Mouse (Mus musculus): Measurements from ENCODE around the gene Cutc.
A peak's percentile ranks its signal among the peaks of the same experiment; 100 is the strongest.

The Cutc gene

GRCm38 (mm10) chr19:43753226-43753835 lies 535 bp downstream of the Cutc start:
- no peak for DNase-seq (ENCODE audit: extremely low spot score)

GRCm38 (mm10) chr19:43754237-43754636 lies 1.4 kb downstream of the Cutc start:
- DNase-seq (ENCODE audit: extremely low spot score), result no peak

GRCm38 (mm10) chr19:43754872-43755271 lies 2.1 kb downstream of the Cutc start:
- DNase-seq (ENCODE audit: extremely low spot score), result no peak

GRCm38 (mm10) chr19:43760504-43760903 lies 7.7 kb downstream of the Cutc start:
- peak; percentile 71 for DNase-seq (ENCODE audit: extremely low spot score)

GRCm38 (mm10) chr19:43761543-43762256 lies 8.9 kb downstream of the Cutc start:
- no peak for DNase-seq (ENCODE audit: extremely low spot score)

- no peak for DNase-seq (ENCODE audit: extremely low spot score)
These were observed 9.6 kb downstream of the Cutc start for GRCm38 (mm10) chr19:43762410-43762809.

- no peak for DNase-seq (ENCODE audit: extremely low spot score)
These were observed 13.7 kb downstream of the Cutc start for GRCm38 (mm10) chr19:43766451-43766850.

GRCm38 (mm10) chr19:43767549-43768322 lies 14.9 kb downstream of the Cutc start:
- DNase-seq (ENCODE audit: extremely low spot score), result no peak

- no peak for DNase-seq (ENCODE audit: extremely low spot score)
These were observed 16.7 kb downstream of the Cutc start for GRCm38 (mm10) chr19:43769366-43769960.

- DNase-seq (ENCODE audit: extremely low spot score), result no peak
These were observed 17.8 kb downstream of the Cutc start for GRCm38 (mm10) chr19:43770584-43770983.

GRCm38 (mm10) chr19:43771499-43771969 lies 18.7 kb downstream of the Cutc start:
- DNase-seq (ENCODE audit: extremely low spot score), result no peak

- no peak for DNase-seq (ENCODE audit: extremely low spot score)
These were observed 19.5 kb downstream of the Cutc start for GRCm38 (mm10) chr19:43772311-43772710.

- no peak for DNase-seq (ENCODE audit: extremely low spot score)
These were observed 22.6 kb downstream of the Cutc start for GRCm38 (mm10) chr19:43775433-43775832.

GRCm38 (mm10) chr19:43776561-43776960 lies 23.8 kb downstream of the Cutc start:
- no peak for DNase-seq (ENCODE audit: extremely low spot score)

GRCm38 (mm10) chr19:43777308-43777707 lies 24.5 kb downstream of the Cutc start:
- DNase-seq (ENCODE audit: extremely low spot score), result no peak

GRCm38 (mm10) chr19:43780391-43780790 lies 27.6 kb downstream of the Cutc start:
- DNase-seq (ENCODE audit: extremely low spot score), result no peak

GRCm38 (mm10) chr19:43781980-43782379 lies 29.2 kb downstream of the Cutc start, which contains the start of gene Abcc2:
Gene Abcc2, plus strand, starts transcription at chr19:43782192.
- no peak for DNase-seq (ENCODE audit: extremely low spot score)

- DNase-seq (ENCODE audit: extremely low spot score), result no peak
These were observed 32.0 kb downstream of the Cutc start for GRCm38 (mm10) chr19:43784761-43785160.

- DNase-seq (ENCODE audit: extremely low spot score), result no peak
These were observed 33.6 kb downstream of the Cutc start for GRCm38 (mm10) chr19:43786249-43787026.

- DNase-seq (ENCODE audit: extremely low spot score), result no peak
These were observed 37.0 kb downstream of the Cutc start for GRCm38 (mm10) chr19:43789817-43790216.

GRCm38 (mm10) chr19:43792537-43792936 lies 39.7 kb downstream of the Cutc start:
- no peak for DNase-seq (ENCODE audit: extremely low spot score)

Data from embryo, embryonic 9.5 days (tissue).